Mouse (Mus musculus): ENCODE data around the gene Derl3. TPM values are rescaled to one million over a fixed set of nuclear protein-coding genes. Genes with fewer than 3 reads are reported as not detected.

Gene Derl3
- total and polyA plus RNA-seq, 2 experiments from 2014 or later, result 0.41 TPM; not detected in 1

- Histone ChIP-seq H3K27ac (ENCODE audit: low read depth) (peak overlapping the region; percentile 94), H3K9ac (replicated peaks; ENCODE audit: low read depth, low read length) (peak overlapping the region; percentile 88), H3K9me3 (replicated peaks; ENCODE audit: control insufficient read depth, low read length) (no peaks in the 10 kb centered on the region), H3K4me1 (ENCODE audit: control insufficient read depth, insufficient read depth) (peaks cover 14% of the 10 kb centered on the region), H3K4me3 (ENCODE audit: low read depth, low read length) (peak overlapping the region; percentile 99), H3K4me2 (ENCODE audit: low read depth, low read length) (peak overlapping the region; percentile 98), H3K27me3 (ENCODE audit: control insufficient read depth, insufficient read depth, low read length) (no peaks in the 10 kb centered on the region), H3K36me3 (replicated peaks; ENCODE audit: control insufficient read depth, insufficient read depth, low read length) (peaks cover 20% of the 10 kb centered on the region)
- ATAC-seq (ENCODE audit: insufficient read depth, low read depth), result peak; percentile 27
- TF ChIP-seq CTCF (IDR thresholded peaks at IDR 0.05; ENCODE audit: low read depth), result no peak
- TF ChIP-seq EP300 (IDR thresholded peaks at IDR 0.05; ENCODE audit: low read depth), result no peak
- DNase-seq (ENCODE audit: low spot score), result no peak
- 5% methylated on average over 22 of the region's 22 CpGs for WGBS
Measured at GRCm38 (mm10) chr10:75921726-75922560, 28.7 kb downstream of the Derl3 start.

GRCm38 (mm10) chr10:75924324-75924723, 31.1 kb downstream of the Derl3 start:
- H3K27ac ChIP-seq (ENCODE audit: low read depth), result no peak overlapping the region
- H3K27me3 ChIP-seq (ENCODE audit: control insufficient read depth, insufficient read depth, low read length), result no peaks in the 10 kb centered on the region
- no peak overlapping the region for H3K4me3 ChIP-seq (ENCODE audit: low read depth, low read length)
- no peak overlapping the region for H3K9ac ChIP-seq (replicated peaks; ENCODE audit: low read depth, low read length)
- H3K36me3 ChIP-seq (replicated peaks; ENCODE audit: control insufficient read depth, insufficient read depth, low read length), result peaks cover 28% of the 10 kb centered on the region
- no peaks in the 10 kb centered on the region for H3K9me3 ChIP-seq (replicated peaks; ENCODE audit: control insufficient read depth, low read length)
- H3K4me2 ChIP-seq (ENCODE audit: low read depth, low read length), result no peak overlapping the region
- TF ChIP-seq EP300 (IDR thresholded peaks at IDR 0.05; ENCODE audit: low read depth), result no peak
- 64% methylated on average over 2 of the region's 2 CpGs for WGBS
- DNase-seq (ENCODE audit: low spot score) (no peak), ATAC-seq (ENCODE audit: insufficient read depth, low read depth) (no peak)
- peaks cover 14% of the 10 kb centered on the region for H3K4me1 ChIP-seq (ENCODE audit: control insufficient read depth, insufficient read depth)

- Histone ChIP-seq H3K4me3 (ENCODE audit: low read depth, low read length) (no peak overlapping the region), H3K27ac (ENCODE audit: low read depth) (no peak overlapping the region), H3K9me3 (replicated peaks; ENCODE audit: control insufficient read depth, low read length) (no peaks in the 10 kb centered on the region), H3K4me1 (ENCODE audit: control insufficient read depth, insufficient read depth) (peaks cover 19% of the 10 kb centered on the region), H3K36me3 (replicated peaks; ENCODE audit: control insufficient read depth, insufficient read depth, low read length) (peaks cover 28% of the 10 kb centered on the region), H3K4me2 (ENCODE audit: low read depth, low read length) (no peak overlapping the region), H3K9ac (replicated peaks; ENCODE audit: low read depth, low read length) (no peak overlapping the region), H3K27me3 (ENCODE audit: control insufficient read depth, insufficient read depth, low read length) (no peaks in the 10 kb centered on the region; the same call in 1 of the 2 replicates)
- 68% methylated on average over 13 of the region's 13 CpGs for WGBS
- no peak for DNase-seq (ENCODE audit: low spot score)
- no peak for ATAC-seq (ENCODE audit: insufficient read depth, low read depth)
- TF ChIP-seq CTCF (IDR thresholded peaks at IDR 0.05; ENCODE audit: low read depth), result no peak
- TF ChIP-seq EP300 (IDR thresholded peaks at IDR 0.05; ENCODE audit: low read depth), result no peak
Measured at GRCm38 (mm10) chr10:75926396-75926795, 33.2 kb downstream of the Derl3 start.

GRCm38 (mm10) chr10:75930304-75930703, 37.1 kb downstream of the Derl3 start:
- DNase-seq (ENCODE audit: low spot score), result peak; percentile 27
- no peak overlapping the region for H3K27ac ChIP-seq (ENCODE audit: low read depth)
- TF ChIP-seq CTCF (IDR thresholded peaks at IDR 0.05; ENCODE audit: low read depth), result no peak
- no peak for TF ChIP-seq EP300 (IDR thresholded peaks at IDR 0.05; ENCODE audit: low read depth)

GRCm38 (mm10) chr10:75931311-75931710, 38.1 kb downstream of the Derl3 start:
- H3K4me1 ChIP-seq (ENCODE audit: control insufficient read depth, insufficient read depth), result peaks cover 28% of the 10 kb centered on the region
- H3K27ac ChIP-seq (ENCODE audit: low read depth), result no peak overlapping the region
- ATAC-seq (ENCODE audit: insufficient read depth, low read depth) (no peak), DNase-seq (ENCODE audit: low spot score) (no peak)
- H3K9ac ChIP-seq (replicated peaks; ENCODE audit: low read depth, low read length), result no peak overlapping the region
- H3K9me3 ChIP-seq (replicated peaks; ENCODE audit: control insufficient read depth, low read length), result no peaks in the 10 kb centered on the region
- TF ChIP-seq CTCF (IDR thresholded peaks at IDR 0.05; ENCODE audit: low read depth) (no peak), EP300 (IDR thresholded peaks at IDR 0.05; ENCODE audit: low read depth) (no peak)
- WGBS, result 47% methylated on average over 7 of the region's 7 CpGs
- peak overlapping the region; percentile 98; the same call in 1 of the 2 replicates for H3K4me2 ChIP-seq (ENCODE audit: low read depth, low read length)
- peak overlapping the region; percentile 60; the same call in 1 of the 2 replicates for H3K4me3 ChIP-seq (ENCODE audit: low read depth, low read length)
- no peaks in the 10 kb centered on the region; the same call in 1 of the 2 replicates for H3K27me3 ChIP-seq (ENCODE audit: control insufficient read depth, insufficient read depth, low read length)
- H3K36me3 ChIP-seq (replicated peaks; ENCODE audit: control insufficient read depth, insufficient read depth, low read length), result peaks cover 17% of the 10 kb centered on the region; the same call in 1 of the 2 replicates

More at GRCm38 (mm10) chr10:75930304-75930703, 37.1 kb downstream of the Derl3 start:
- no peak for ATAC-seq (ENCODE audit: insufficient read depth, low read depth)
- Histone ChIP-seq H3K4me2 (ENCODE audit: low read depth, low read length) (peak overlapping the region; percentile 8; the same call in 1 of the 2 replicates), H3K27me3 (ENCODE audit: control insufficient read depth, insufficient read depth, low read length) (no peaks in the 10 kb centered on the region; the same call in 1 of the 2 replicates), H3K4me3 (ENCODE audit: low read depth, low read length) (no peak overlapping the region), H3K9me3 (replicated peaks; ENCODE audit: control insufficient read depth, low read length) (no peaks in the 10 kb centered on the region), H3K4me1 (ENCODE audit: control insufficient read depth, insufficient read depth) (peaks cover 28% of the 10 kb centered on the region), H3K9ac (replicated peaks; ENCODE audit: low read depth, low read length) (no peak overlapping the region), H3K36me3 (replicated peaks; ENCODE audit: control insufficient read depth, insufficient read depth, low read length) (peaks cover 25% of the 10 kb centered on the region)
- 21% methylated on average over 6 of the region's 6 CpGs for WGBS
